Mouse (Mus musculus): ENCODE data around the gene Afg3l1. TPM values are rescaled to one million over a fixed set of nuclear protein-coding genes. Genes with fewer than 3 reads are reported as not detected.
"Not testable (repeated sequence)": the region's sequence is repeated elsewhere in the genome, so short reads cannot be mapped to it uniquely, and the experiment has no call there.

The Afg3l1 gene
- polyA plus RNA-seq, 1 experiment from 2014 or later = 55.8 TPM

DNA sequence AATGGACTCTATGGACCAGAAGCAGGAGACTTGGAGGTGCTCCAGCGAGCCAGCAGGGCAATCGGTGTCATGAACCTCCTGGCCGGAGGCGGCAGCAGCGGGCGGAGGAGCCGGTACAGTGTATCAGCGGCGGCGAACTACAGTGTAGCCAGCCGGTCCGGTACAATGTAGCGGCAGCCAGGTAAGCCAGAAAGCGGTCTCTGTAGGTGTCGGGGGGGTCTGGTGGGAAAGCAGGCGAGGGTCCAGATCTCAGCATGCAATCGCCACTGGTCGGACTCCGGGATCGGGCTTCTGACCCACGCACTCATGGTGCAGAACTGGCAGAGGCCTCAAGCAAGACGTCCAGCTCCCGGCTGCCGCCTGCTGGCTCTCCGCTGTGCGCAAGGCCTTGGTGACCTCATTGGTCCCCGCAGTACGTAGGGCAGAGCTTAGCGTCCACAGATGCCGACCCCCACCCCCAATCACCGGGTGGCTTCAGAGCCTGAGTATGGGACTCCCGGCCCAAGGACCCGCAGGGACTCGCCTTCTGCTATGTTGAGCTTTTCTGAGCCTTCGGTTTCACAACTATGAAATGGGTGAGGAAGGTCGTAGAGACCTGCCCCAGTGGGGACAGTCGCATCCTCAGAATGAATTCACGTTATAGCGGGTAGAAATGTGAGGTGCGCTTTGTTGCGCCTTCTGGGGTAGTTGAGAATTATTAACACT lies 34.7 kb upstream of the Afg3l1 start:
- Histone ChIP-seq H3K9me3 (replicated peaks) (no peaks in the 10 kb centered on the region), H3K36me3 (0 out of 2 replicates have a peak, but pooled peaks cover 6% of the 10 kb centered on the region), H3K27ac (replicated peaks) (peak overlapping the region; percentile 68; the same call in 1 of the 2 replicates), H3K27me3 (no peaks in the 10 kb centered on the region), H3K4me2 (replicated peaks) (peak overlapping the region; percentile 63), H3K4me1 (peaks cover 11% of the 10 kb centered on the region), H3K4me3 (replicated peaks) (peak overlapping the region; percentile 72), H3K9ac (peak overlapping the region; percentile 67)
- under 1% methylated on average over 41 of the region's 41 CpGs for WGBS
- peak; percentile 89 for ATAC-seq (ENCODE audit: insufficient number of reproducible peaks, low FRiP score, low TSS enrichment, low read depth)

GRCm38 (mm10) chr8:123443576-123443921 lies 34.2 kb upstream of the Afg3l1 start:
- Histone ChIP-seq H3K27ac (replicated peaks) (peak overlapping the region; percentile 68; the same call in 1 of the 2 replicates), H3K9ac (peak overlapping the region; percentile 67), H3K4me1 (peaks cover 11% of the 10 kb centered on the region), H3K9me3 (replicated peaks) (no peaks in the 10 kb centered on the region), H3K4me2 (replicated peaks) (peak overlapping the region; percentile 63), H3K36me3 (0 out of 2 replicates have a peak, but pooled peaks cover 6% of the 10 kb centered on the region), H3K4me3 (replicated peaks) (peak overlapping the region; percentile 72), H3K27me3 (no peaks in the 10 kb centered on the region)
- no peak for ATAC-seq (ENCODE audit: insufficient number of reproducible peaks, low FRiP score, low TSS enrichment, low read depth)
- WGBS = 15% methylated on average over 4 of the region's 4 CpGs

DNA sequence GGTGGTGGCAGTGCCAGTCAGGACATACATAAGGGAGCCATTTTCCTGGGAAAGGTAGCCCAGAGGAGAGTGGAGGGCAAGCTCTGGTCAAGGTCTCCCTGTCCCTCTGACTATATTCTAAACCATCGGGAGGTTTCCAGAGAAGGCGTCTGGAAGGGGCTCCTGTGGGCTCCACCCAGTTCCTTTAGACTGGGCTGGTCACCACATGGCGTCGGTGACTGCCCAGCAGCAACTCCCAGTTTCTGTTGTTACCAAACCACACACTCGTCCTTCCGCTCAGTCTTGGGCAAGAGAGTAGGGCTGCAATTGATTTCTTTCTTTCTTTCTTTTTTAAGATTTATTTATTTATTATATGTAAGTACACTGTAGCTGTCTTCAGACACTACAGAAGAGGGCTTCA lies 33.6 kb upstream of the Afg3l1 start:
- no peaks in the 10 kb centered on the region for H3K9me3 ChIP-seq (replicated peaks)
- 66% methylated on average over 6 of the region's 6 CpGs for WGBS
- no peak overlapping the region for H3K9ac ChIP-seq
- H3K27me3 ChIP-seq = no peaks in the 10 kb centered on the region
- peak overlapping the region; percentile 72 for H3K4me3 ChIP-seq (replicated peaks)
- ATAC-seq (ENCODE audit: insufficient number of reproducible peaks, low FRiP score, low TSS enrichment, low read depth) = no peak
- no peak overlapping the region for H3K27ac ChIP-seq (replicated peaks)
- H3K4me2 ChIP-seq (replicated peaks) = peak overlapping the region; percentile 63
- peaks cover 11% of the 10 kb centered on the region for H3K4me1 ChIP-seq
- H3K36me3 ChIP-seq = 0 out of 2 replicates have a peak, but pooled peaks cover 8% of the 10 kb centered on the region

DNA sequence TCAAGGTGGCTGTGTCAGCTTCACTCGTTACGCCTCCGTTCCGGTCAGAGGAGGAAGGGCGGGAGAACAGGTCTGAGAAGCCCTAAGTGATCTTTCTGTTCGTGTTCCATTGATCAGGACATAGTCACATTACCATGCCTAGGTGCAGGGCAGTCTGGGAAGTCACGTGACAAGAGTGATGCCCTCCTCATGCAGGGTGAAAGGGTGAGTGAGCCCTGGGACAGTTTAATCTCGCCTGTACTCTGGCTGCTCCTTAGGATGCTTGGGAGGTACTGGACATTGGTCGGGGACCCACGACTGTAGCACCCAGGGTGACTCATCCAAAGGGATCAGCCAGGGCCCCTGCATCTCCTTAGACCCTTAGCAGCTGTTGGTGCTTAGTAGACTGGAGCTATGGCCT lies 31.7 kb upstream of the Afg3l1 start:
- H3K27me3 ChIP-seq = no peaks in the 10 kb centered on the region
- WGBS = 83% methylated on average over 10 of the region's 10 CpGs
- H3K27ac ChIP-seq (replicated peaks) = no peak overlapping the region
- no peak overlapping the region for H3K4me2 ChIP-seq (replicated peaks)
- peaks cover 11% of the 10 kb centered on the region for H3K4me1 ChIP-seq
- no peak overlapping the region for H3K4me3 ChIP-seq (replicated peaks)
- no peak for ATAC-seq (ENCODE audit: insufficient number of reproducible peaks, low FRiP score, low TSS enrichment, low read depth)
- H3K9ac ChIP-seq = no peak overlapping the region
- no peaks in the 10 kb centered on the region for H3K9me3 ChIP-seq (replicated peaks)
- peaks cover 18% of the 10 kb centered on the region for H3K36me3 ChIP-seq

DNA sequence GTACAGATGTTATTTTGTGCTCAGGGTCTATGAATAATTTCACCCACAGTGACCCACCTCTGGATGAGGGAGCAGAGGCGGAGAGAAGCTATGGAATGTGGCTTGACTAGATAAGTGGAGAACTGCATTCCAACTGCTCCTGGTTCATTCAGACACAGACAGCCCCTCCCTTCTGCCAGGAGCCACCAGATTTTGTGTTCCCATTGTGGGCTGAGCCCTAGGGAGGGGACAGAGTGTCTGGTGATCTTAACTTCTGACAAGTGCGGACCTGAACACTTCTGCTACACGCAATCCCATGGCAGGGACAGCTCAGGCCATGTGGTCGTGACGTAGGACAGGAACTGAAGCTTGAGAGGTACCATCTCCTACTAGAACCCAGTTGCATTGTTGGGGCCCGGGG lies 30.9 kb upstream of the Afg3l1 start:
- Histone ChIP-seq H3K4me1 (peaks cover 11% of the 10 kb centered on the region), H3K4me2 (replicated peaks) (no peak overlapping the region), H3K9ac (no peak overlapping the region), H3K36me3 (peaks cover 21% of the 10 kb centered on the region), H3K9me3 (replicated peaks) (no peaks in the 10 kb centered on the region), H3K27ac (replicated peaks) (peak overlapping the region; percentile 48; the same call in 1 of the 2 replicates), H3K27me3 (no peaks in the 10 kb centered on the region), H3K4me3 (replicated peaks) (no peak overlapping the region)
- ATAC-seq (ENCODE audit: insufficient number of reproducible peaks, low FRiP score, low TSS enrichment, low read depth) = no peak
- WGBS = 78% methylated on average over 6 of the region's 6 CpGs

DNA sequence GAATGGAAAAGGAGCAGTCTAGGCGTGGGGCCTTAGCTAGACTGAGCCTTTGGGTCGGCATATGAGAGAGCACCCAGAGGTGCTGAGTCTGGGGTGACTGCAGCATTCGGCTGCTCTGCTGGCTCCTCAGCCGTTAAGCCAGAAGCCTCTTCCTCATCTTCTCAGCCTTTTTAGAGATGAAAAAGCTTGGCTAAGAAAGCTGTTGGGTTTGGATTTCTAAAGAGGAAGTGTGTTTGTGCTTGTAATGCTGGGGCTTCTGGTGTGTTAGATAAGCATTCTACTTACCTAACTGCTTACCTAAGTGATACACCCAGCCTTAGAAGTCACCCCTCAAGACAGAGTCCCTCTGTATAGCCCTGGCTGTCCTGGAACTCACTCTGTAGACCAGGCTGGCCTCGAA lies 26.9 kb upstream of the Afg3l1 start:
- Histone ChIP-seq H3K36me3 (peaks cover 52% of the 10 kb centered on the region), H3K9me3 (replicated peaks) (no peaks in the 10 kb centered on the region), H3K4me3 (replicated peaks) (no peak overlapping the region), H3K4me1 (no peaks in the 10 kb centered on the region), H3K4me2 (replicated peaks) (no peak overlapping the region), H3K27me3 (no peaks in the 10 kb centered on the region), H3K9ac (no peak overlapping the region), H3K27ac (replicated peaks) (no peak overlapping the region)
- ATAC-seq (ENCODE audit: insufficient number of reproducible peaks, low FRiP score, low TSS enrichment, low read depth) = no peak
- 86% methylated on average over 5 of the region's 5 CpGs for WGBS

GRCm38 (mm10) chr8:123451747-123452146 lies 26.0 kb upstream of the Afg3l1 start:
- H3K4me2 ChIP-seq (replicated peaks); H3K9ac ChIP-seq; H3K9me3 ChIP-seq (replicated peaks); H3K4me3 ChIP-seq (replicated peaks); H3K27ac ChIP-seq (replicated peaks); H3K27me3 ChIP-seq; H3K4me1 ChIP-seq; ATAC-seq (ENCODE audit: insufficient number of reproducible peaks, low FRiP score, low TSS enrichment, low read depth): not testable (repeated sequence)
- WGBS = 91% methylated on average over 12 of the region's 12 CpGs
- peaks cover 56% of the 10 kb centered on the region for H3K36me3 ChIP-seq

DNA sequence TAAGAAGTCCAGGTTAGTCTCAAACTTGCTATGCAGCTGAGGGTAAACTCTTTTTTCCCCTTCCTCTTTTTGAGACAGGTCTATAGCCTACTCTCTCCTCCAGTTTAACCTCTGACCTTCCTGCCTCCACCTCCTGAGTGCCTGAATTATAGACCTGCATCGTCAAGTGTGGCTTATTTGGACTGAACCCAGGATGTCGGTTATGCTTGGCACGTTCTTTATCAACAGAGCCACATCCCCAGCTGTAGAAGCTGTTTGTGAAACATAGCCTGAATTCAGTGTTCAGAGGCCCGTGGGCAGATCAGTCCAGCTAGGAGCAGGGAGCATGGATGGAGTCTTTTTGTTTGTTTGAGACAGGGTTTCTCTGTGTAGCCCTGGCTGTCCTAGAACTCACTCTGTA lies 25.6 kb upstream of the Afg3l1 start:
- WGBS = 86% methylated on average over 4 of the region's 4 CpGs
- H3K4me3 ChIP-seq (replicated peaks) = no peak overlapping the region

GRCm38 (mm10) chr8:123453291-123453690 lies 24.4 kb upstream of the Afg3l1 start:
- Histone ChIP-seq H3K9me3 (replicated peaks) (no peaks in the 10 kb centered on the region), H3K27ac (replicated peaks) (no peak overlapping the region), H3K4me1 (no peaks in the 10 kb centered on the region), H3K36me3 (peaks cover 67% of the 10 kb centered on the region), H3K4me3 (replicated peaks) (no peak overlapping the region), H3K4me2 (replicated peaks) (no peak overlapping the region), H3K9ac (no peak overlapping the region), H3K27me3 (no peaks in the 10 kb centered on the region)
- no peak for ATAC-seq (ENCODE audit: insufficient number of reproducible peaks, low FRiP score, low TSS enrichment, low read depth)
- WGBS = 81% methylated on average over 7 of the region's 7 CpGs

More for the DNA sequence above, 25.6 kb upstream of the Afg3l1 start:
- Histone ChIP-seq H3K4me2 (replicated peaks) (no peak overlapping the region), H3K9me3 (replicated peaks) (no peaks in the 10 kb centered on the region), H3K4me1 (no peaks in the 10 kb centered on the region), H3K9ac (no peak overlapping the region), H3K27ac (replicated peaks) (no peak overlapping the region), H3K36me3 (peaks cover 56% of the 10 kb centered on the region), H3K27me3 (no peaks in the 10 kb centered on the region)
- ATAC-seq (ENCODE audit: insufficient number of reproducible peaks, low FRiP score, low TSS enrichment, low read depth) = no peak

- Histone ChIP-seq H3K4me2 (replicated peaks) (no peak overlapping the region), H3K4me3 (replicated peaks) (peak overlapping the region; percentile 23; the same call in 1 of the 2 replicates), H3K27ac (replicated peaks) (no peak overlapping the region), H3K36me3 (peaks cover 73% of the 10 kb centered on the region), H3K9me3 (replicated peaks) (no peaks in the 10 kb centered on the region), H3K9ac (no peak overlapping the region), H3K27me3 (no peaks in the 10 kb centered on the region), H3K4me1 (no peaks in the 10 kb centered on the region)
- WGBS = 73% methylated on average over 5 of the region's 5 CpGs
- ATAC-seq (ENCODE audit: insufficient number of reproducible peaks, low FRiP score, low TSS enrichment, low read depth) = no peak
Measured at GRCm38 (mm10) chr8:123453951-123454350, 23.8 kb upstream of the Afg3l1 start.

GRCm38 (mm10) chr8:123454559-123454958 lies 23.1 kb upstream of the Afg3l1 start:
- ATAC-seq (ENCODE audit: insufficient number of reproducible peaks, low FRiP score, low TSS enrichment, low read depth) = no peak
- no peak overlapping the region for H3K4me3 ChIP-seq (replicated peaks)
- no peak overlapping the region for H3K27ac ChIP-seq (replicated peaks)
- no peak overlapping the region for H3K4me2 ChIP-seq (replicated peaks)
- H3K36me3 ChIP-seq = peaks cover 74% of the 10 kb centered on the region
- no peaks in the 10 kb centered on the region for H3K4me1 ChIP-seq
- H3K9me3 ChIP-seq (replicated peaks) = no peaks in the 10 kb centered on the region
- no peak overlapping the region for H3K9ac ChIP-seq
- no peaks in the 10 kb centered on the region for H3K27me3 ChIP-seq
- WGBS = 89% methylated on average over 6 of the region's 6 CpGs

DNA sequence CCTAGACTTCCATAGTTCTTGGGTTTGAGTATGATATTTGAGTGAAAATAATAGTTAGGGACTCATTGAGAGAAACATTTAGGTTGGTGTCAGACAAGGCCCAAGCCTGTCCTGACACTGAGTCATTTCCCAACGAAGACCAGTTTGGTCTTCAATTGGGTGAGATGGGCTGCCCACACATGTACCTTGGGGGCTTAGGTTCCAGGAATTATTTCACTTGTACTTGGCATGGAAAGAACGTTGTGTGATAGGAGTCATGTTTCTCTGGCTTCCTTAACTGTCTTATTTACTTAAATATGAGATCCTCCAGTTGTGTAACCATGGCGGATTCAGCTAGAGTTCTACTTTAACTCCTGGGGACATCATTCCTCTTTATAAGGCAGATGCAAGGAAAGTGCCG lies 14.1 kb upstream of the Afg3l1 start:
- no peaks in the 10 kb centered on the region for H3K9me3 ChIP-seq (replicated peaks)
- no peak overlapping the region for H3K9ac ChIP-seq
- H3K4me1 ChIP-seq = no peaks in the 10 kb centered on the region
- H3K4me3 ChIP-seq (replicated peaks) = no peak overlapping the region
- 79% methylated on average over 4 of the region's 4 CpGs for WGBS
- H3K4me2 ChIP-seq (replicated peaks) = no peak overlapping the region
- H3K27ac ChIP-seq (replicated peaks) = no peak overlapping the region
- no peak for ATAC-seq (ENCODE audit: insufficient number of reproducible peaks, low FRiP score, low TSS enrichment, low read depth)
- H3K27me3 ChIP-seq = no peaks in the 10 kb centered on the region
- H3K36me3 ChIP-seq = peaks cover 50% of the 10 kb centered on the region
